Mouse (Mus musculus): ENCODE data around the gene Sars2. TPM values are rescaled to one million over a fixed set of nuclear protein-coding genes. Genes with fewer than 3 reads are reported as not detected.

The Sars2 gene
- polyA plus RNA-seq (2012; fragmentation: generic; extraction: Trizol), result 10 to 100 TPM; 10.5 to 14.6 TPM

DNA sequence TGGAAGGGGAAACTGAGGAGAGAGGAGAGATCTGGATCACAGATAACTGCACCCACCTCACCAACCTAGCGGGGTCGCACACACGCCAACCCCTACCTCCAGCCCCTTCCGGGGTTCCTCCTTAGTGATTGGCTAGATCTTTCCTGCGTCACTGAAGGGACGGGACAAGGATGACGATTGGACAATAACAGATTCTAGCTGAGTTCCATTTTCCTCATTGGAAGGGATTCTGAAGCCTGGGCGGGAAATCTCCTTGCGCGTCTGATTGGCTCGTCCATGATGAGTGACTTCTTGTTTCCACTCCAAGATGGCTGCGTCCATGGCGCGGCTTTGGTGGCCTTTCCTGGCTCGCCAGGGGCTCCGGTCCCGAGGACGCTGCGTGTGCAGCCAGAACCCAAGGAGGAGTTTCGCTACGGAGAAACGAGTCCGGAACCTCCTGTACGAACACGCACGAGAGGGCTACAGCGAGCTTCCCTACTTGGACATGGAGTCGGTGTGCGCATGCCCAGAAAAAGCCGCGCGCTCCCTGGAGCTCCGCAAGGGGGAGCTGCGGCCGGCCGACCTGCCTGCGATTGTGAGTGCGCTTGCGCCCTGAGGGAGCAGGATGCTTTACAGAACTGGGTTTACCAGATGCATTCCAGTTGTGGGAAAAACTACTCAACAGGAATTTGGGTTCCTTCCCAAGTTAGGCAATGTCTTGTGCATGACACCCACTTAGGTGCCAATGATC lies at the start of gene Sars2, which contains the start of gene Mrps12:
Sars2 (plus strand) TSS at position 284 of the 730 bp plus-strand sequence.
Mrps12 (minus strand) TSS at position 112 of the 730 bp plus-strand sequence.

DNA sequence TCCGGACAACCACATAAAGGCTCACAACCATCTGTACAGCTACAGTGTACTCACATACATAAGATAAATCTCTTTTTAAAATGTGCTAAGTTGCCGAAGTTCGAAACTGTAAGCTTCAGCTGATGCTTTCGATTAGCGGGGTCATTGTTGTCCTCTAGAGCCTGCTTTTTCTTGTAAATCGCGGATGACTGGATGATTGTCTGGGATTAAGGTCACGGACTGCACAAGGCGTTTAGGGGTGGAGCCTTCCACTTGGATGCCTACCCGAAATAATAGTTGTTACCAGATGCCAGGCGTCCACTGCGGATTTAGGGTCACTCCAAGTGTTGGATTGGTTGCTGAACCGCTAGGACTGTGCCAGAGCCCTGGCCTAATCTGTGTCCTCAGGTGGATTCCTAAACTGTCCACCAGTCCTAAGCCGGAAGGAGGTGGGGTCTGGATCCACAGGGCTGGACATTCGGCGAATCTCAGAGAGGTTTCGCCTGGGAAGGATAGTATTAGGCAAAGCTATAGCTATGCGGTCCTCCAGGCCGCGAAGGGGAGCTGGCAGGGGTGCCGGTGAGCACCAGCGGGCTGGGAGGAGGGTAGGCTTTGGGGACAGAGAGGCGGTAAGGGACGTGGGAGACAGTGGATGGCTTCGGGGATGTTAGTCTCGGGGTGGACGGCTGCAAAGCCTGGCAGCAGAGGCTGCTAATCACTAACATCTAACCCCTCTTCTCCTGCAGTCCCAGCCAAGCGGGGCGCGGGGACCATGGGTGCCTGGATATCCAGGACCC lies 49.1 kb upstream of the Sars2 start, which contains the start of gene Fbxo27:
Fbxo27 (plus strand) TSS at position 305 of the 776 bp plus-strand sequence.

DNA sequence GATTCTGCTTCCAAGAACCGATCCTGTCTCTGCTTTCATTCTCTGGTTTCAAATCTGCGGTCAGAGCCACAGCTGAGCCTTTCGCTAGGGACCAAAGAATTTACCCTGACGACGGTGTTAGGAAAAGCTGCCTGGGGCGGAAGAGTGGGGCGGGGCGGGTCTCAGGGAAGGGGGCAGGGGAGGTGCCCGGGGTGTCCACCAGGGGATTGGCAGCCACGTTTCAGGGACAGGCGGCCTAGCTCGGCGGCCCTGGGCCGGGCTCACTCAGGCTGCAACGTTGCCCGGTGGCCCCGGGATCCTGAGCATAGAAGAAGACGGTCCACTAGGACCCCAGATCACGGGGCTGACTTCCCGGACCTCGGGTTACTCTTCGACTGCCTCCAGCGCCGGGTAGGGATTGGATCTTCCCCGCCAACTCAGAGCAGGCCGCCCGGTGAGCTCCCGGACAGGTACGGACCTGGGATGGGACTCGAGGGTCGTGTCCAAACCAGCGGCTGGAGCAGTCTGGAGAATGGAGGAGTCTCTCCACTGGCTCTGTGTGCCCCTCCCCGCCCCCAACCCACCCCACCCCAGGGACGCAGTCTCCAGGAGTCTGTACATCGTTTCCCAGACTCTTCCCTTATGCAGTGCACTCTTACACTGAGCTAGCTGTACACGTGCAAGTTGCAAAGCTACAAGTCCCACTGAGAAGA lies 25.1 kb upstream of the Sars2 start, which contains the start of gene Fbxo17:
Fbxo17 (plus strand) TSS at position 215 of the 692 bp plus-strand sequence.

DNA sequence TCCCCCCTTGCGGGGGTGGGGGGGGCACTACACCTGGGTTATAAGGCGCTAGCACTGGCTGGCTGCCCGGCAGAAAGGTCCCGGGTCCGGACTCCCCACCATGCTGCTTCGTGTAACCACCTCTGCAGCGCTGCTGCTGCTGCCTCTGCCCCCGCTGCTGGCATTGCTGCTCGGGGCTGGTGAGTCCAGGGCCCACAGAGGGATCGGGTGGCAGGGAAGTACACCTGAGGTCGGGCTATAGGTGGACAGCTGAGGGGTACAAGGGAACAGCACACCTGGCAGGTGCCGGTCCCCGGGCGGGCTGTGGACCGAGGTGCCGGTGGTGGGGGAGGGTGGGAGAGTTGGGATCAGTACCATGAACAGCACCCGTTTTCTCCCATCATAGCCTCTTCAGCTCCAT lies 14.3 kb downstream of the Sars2 start, which contains the start of gene Ccer2:
Ccer2 (plus strand) TSS at position 96 of the 400 bp plus-strand sequence.

DNA sequence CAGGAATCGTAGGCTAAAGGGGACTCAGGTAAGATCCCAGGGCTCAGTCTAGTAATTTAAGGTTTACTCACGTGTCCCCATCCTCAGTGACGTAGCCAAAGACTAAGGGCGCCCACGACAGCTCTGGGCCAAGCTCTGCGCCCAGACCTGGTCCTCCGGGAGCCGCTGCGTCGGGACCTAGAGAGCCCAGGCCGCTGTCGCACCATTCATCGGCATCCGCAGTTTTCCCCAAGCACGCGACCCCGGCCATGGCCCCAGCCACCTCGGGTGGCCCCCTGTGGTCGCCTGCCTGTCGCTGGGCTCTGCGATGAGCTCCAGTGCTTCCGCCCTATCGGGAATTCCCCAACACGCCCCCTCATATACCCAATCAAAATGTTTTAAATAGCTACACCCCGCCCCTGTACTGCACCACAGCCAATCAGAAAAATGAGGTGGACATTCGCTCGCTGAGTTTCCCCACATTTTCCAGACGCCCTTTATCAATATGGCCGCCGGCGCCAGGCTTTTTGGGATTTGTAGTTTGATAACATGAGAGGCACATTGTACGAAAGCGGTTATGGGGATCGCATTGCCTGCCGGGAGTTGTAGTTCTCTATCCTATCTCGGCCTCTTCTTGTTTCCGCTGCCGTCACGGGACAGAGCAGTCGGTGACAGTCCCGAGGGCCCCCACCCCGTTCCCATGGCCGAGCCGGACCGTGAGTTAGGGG lies 24.5 kb downstream of the Sars2 start, which contains the start of gene Sirt2:
Sirt2 (plus strand) TSS at position 563 of the 707 bp plus-strand sequence.

DNA sequence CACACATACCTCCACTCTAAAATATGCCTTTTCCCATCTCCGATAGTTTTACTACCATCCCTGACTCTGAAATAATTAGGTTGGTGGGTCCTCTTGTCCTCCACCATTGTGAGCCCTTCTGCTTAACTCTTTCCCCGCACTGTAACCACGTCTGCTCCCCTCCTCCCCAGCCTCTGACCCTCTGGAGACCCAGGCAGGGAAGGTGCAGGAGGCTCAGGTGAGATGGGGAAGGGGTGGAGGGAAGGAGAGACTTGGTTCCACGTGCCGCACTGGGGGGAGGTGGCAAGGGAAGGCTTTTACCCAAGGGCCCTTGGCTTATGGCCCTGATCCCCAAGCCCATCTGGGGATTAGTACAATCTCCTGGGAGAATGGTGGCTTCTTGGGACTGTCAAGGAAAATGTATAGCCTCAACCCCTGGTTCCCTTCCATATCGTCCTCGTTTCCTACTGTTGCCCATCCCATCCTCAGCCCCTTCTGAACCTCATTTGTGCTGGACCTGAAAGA lies 25.7 kb downstream of the Sars2 start, which contains the start of gene Nfkbib:
Nfkbib (minus strand) TSS at position 51 of the 504 bp plus-strand sequence.

DNA sequence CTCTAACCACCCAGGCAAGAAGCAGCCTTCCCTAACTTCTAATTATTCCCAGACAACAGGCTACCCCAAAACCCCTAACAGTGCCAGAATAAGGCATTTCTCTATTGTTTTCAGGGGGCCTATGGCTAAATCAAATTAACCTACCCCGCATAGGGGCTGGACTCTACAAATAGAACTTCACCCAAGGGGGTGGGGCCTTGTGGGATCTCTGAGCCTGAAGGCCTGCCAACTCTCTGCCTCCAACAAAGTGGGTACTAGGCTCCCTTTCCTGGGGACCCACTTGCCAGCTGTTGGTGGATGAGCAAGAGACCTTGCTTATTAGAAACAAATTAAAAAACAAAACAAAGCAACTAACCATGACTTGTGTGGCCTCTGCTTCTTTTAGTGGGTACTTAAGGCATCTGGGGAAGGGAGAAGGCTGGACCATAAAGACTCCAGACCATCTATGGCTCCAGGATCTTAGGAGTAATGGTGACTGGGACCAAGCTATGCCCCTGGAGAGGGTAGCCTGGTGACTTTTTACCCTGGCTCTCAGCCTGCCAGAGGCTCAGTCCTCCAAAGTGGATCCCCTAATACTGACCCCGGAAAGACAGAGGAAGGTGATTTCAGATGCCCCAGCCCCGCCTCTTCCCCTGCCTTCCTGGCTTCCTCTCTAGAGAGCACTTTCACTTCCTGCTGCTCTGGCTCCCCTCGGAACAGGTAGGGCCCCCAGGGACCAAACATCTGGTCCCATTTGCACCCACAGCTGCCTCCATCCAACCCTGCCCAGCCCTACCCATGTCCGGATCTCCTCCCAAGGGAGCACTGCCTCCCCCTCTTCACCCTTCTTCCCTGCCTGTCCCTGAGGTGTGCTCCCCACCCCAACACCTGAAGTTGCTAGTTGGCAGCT lies 46.8 kb downstream of the Sars2 start, which contains the start of gene Rinl:
Rinl (plus strand) TSS at position 663 of the 889 bp plus-strand sequence.

Other genes with a start within 250 kb of the Sars2 start
- gene Ifnl2, start 231.5 kb upstream of the Sars2 start, polyA plus RNA-seq (2012; fragmentation: generic; extraction: Trizol), result not detected
- gene Ifnl3, start 219.2 kb upstream of the Sars2 start, polyA plus RNA-seq (2012; fragmentation: generic; extraction: Trizol), result not detected
- gene Sycn, start 201.1 kb upstream of the Sars2 start, polyA plus RNA-seq (2012; fragmentation: generic; extraction: Trizol), result not detected
- gene Nccrp1, start 194.7 kb upstream of the Sars2 start, polyA plus RNA-seq (2012; fragmentation: generic; extraction: Trizol), result not detected
- gene Samd4b, start 143.8 kb upstream of the Sars2 start, polyA plus RNA-seq (2012; fragmentation: generic; extraction: Trizol), result 10 to 100 TPM; 14.8 to 48.1 TPM
- 10 to 100 TPM; 15.0 to 33.1 TPM for gene Pak4, start 143.8 kb upstream of the Sars2 start, polyA plus RNA-seq (2012; fragmentation: generic; extraction: Trizol)
- gene Acp7, start 110.7 kb upstream of the Sars2 start, polyA plus RNA-seq (2012; fragmentation: generic; extraction: Trizol), result not detected
- not detected for gene Fbxo27, start 49.1 kb upstream of the Sars2 start, polyA plus RNA-seq (2012; fragmentation: generic; extraction: Trizol)
- gene Fbxo17, start 25.2 kb upstream of the Sars2 start, polyA plus RNA-seq (2012; fragmentation: generic; extraction: Trizol), result 1 to 10 TPM in 1 of 2 experiments, under 1 TPM in 1; 0.95 to 6.2 TPM
- 100 to 1,000 TPM; 146 to 201 TPM for gene Mrps12, start 172 bp upstream of the Sars2 start, polyA plus RNA-seq (2012; fragmentation: generic; extraction: Trizol)
- not detected for gene Ccer2, start 14.2 kb downstream of the Sars2 start, polyA plus RNA-seq (2012; fragmentation: generic; extraction: Trizol)
- gene Sirt2, start 24.7 kb downstream of the Sars2 start, polyA plus RNA-seq (2012; fragmentation: generic; extraction: Trizol), result 100 to 1,000 TPM in 1 of 2 experiments, 10 to 100 TPM in 1; 54.4 to 105 TPM
- 10 to 100 TPM; 35.1 to 38.9 TPM for gene Nfkbib, start 25.5 kb downstream of the Sars2 start, polyA plus RNA-seq (2012; fragmentation: generic; extraction: Trizol)
- gene Rinl, start 47.0 kb downstream of the Sars2 start, polyA plus RNA-seq (2012; fragmentation: generic; extraction: Trizol), result under 1 TPM; 0.05 to 0.70 TPM
- gene Hnrnpl, start 66.5 kb downstream of the Sars2 start, polyA plus RNA-seq (2012; fragmentation: generic; extraction: Trizol), result 100 to 1,000 TPM; 106 to 235 TPM
- 100 to 1,000 TPM in 1 of 2 experiments, 10 to 100 TPM in 1; 75.3 to 378 TPM for gene Ech1, start 83.2 kb downstream of the Sars2 start, polyA plus RNA-seq (2012; fragmentation: generic; extraction: Trizol)
- gene Lgals4, start 91.9 kb downstream of the Sars2 start, polyA plus RNA-seq (2012; fragmentation: generic; extraction: Trizol), result 1 to 10 TPM in 1 of 2 experiments, not detected in 1; 7.4 TPM
- 1 to 10 TPM in 1 of 2 experiments, under 1 TPM in 1; 0.15 to 2.3 TPM for gene Lgals7, start 121.9 kb downstream of the Sars2 start, polyA plus RNA-seq (2012; fragmentation: generic; extraction: Trizol)
- gene Capn12, start 139.4 kb downstream of the Sars2 start, polyA plus RNA-seq (2012; fragmentation: generic; extraction: Trizol), result under 1 TPM; 0.54 to 0.87 TPM
- gene Actn4, start 220.3 kb downstream of the Sars2 start, polyA plus RNA-seq (2012; fragmentation: generic; extraction: Trizol), result 100 to 1,000 TPM; 187 to 244 TPM
- 100 to 1,000 TPM; 425 to 605 TPM for gene Eif3k, start 239.9 kb downstream of the Sars2 start, polyA plus RNA-seq (2012; fragmentation: generic; extraction: Trizol)
- under 1 TPM; 0.34 to 0.71 TPM for gene Map4k1, start 240.1 kb downstream of the Sars2 start, polyA plus RNA-seq (2012; fragmentation: generic; extraction: Trizol)